Mouse (Mus musculus): ENCODE measurements at regions not wholly inside any gene's neighbourhood (a gene's known extent, or its start where the extent isn't known, plus 50 kb on each side); places are given as distances from the start of the nearest gene placed in this dataset.

DNA sequence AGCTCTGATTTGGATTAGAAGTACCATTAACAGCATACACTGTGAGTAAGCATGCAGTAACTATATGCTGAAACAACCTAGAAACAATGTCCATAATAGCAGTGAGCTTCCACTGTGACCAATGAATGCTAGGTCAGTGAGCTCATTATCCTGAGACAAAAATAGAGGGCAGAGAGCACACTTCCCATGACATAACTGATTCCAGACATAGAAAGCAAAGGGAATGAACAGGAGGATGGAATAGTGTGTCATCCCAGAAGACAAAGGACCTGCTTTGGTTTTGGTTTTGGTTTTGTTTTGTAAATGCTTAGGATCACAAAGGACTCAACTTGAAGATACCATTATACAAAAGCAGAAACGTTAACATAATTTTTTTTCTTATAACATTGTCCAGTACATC lies 150.8 kb upstream of the Nr3c2 start:
- DNase-seq: no peak

DNA sequence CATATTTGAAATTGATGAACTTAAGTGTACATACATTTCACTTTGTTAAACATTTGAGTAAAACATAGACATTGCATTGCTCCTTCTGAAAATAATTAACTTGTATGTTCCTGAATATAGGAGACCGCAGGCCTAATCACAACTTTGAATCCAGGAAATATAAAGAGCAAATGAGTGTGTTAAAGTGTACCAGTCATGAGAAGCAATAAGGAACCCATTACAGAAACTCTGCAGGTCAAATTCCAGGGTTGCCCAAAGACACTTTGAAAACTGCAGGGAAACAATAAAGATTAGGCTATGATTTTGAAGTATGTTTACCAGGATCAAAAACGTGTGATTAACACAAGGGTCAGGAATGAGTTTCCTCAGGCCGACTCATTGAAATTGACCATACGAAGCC lies 149.0 kb upstream of the Nr3c2 start:
- DNase-seq: no peak

DNA sequence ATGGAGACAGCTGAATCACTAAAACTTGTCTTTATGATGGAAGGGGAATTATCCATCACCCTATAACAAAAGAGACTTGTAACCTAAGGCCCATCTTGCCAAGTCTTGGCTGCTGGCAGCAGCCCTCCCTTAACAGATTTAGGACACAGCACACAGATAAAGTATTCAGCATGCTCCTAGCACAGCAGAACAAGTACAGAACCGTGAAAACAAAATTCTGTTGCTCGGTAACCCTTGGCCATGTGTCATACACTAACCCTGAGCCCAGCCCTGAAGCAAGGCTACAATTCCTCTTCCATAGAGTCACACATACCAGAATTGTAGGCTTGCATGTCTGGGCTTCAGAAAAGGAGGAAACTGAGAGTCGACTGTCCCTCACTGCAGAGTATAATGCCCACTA lies 145.1 kb upstream of the Nr3c2 start:
- peak; percentile 2 to 10 for DNase-seq

DNA sequence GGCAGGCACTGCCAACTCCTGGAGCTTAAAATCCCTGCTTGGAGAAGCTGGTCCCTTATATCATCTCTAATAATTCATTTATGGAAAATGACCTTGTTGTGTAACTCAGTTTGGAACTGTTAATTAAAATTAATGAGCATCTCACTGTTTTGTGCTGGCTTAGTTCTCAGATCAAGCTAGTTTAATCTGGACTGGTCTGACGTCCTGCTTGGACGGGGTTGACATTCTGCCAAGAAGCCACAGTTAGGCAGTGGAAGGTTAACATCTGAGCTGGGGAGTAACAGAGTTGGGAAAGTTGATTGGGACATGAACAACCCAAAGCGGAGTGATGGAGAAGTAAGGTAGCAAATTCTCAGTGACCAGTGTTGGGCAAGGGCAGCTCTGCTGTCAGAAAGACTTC lies 135.0 kb upstream of the Nr3c2 start:
- DNase-seq: no peak

DNA sequence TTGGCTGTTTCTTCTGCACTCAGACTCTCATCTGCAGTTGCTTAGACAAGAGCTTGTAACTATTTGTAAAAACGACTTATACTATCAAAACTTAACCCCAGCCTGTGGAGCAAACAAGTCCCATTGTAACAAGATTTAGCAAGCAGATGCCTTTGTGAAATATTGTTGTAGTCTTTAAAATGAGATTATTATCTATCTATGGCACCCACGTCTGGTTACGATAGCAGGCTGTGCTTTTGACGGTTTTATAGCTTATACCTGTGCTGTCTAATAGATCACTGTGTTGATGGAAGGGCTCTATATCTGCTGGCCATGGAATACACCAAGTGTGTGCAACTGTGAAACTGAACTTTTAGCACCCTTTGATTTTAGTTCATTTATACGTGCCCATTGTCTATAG lies 130.9 kb upstream of the Nr3c2 start:
- no peak for DNase-seq

DNA sequence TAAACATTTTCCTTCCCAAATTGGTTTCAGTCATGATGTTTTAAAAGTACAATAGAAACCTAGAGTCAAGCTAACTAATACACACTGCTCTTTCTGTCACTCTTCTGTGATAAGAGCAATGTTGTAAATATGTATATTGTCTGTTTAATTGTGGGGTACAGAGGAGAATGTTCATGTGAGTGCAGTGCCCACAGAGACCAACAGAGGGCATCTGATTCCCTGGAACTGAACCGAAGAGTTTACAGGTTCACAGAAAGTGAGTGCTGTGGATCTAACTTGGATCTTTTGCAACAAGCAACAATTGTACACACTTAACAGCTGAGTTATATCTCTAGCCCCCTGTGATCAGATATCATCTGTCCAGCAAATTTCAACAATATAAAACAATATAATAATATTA lies 111.5 kb upstream of the Nr3c2 start:
- DNase-seq: no peak

DNA sequence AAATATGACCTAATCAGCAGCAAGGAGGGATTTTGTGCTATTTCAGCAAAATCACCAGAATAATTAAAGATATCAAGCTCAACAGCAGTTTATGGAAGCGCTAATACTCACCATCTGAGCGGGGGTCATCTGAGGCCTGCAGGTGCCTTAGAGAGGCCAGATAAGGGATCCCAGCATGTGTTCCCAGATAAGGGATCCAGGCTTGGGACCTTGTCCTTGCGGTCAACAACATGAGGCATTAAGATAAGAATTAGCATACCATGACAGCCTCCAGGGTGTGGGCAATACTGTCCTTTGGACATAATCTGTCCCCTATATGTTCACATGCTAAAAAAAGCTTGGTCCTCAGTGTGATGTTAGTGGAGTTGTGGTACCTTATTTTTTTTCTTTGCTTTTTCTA lies 105.4 kb upstream of the Nr3c2 start:
- no peak for DNase-seq

DNA sequence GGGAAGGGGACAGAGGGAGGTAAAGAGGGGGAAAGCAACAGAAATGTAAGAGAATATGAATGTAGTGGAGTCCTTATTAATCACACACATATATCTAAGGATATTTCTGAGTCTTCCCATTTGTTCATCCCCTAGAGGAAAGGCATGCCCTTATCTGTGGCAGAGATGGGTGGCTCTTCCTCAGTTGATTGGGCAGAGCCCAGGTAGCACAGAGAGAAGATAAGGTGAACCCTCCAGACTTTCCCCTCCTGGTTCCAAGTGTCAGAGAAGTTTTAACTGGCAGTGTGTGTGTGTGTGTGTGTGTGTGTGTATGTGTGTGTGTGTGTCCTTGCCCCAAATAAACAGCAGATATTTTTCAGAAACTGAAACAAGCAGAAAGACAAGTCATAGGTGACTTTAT lies 99.2 kb upstream of the Nr3c2 start:
- DNase-seq: no peak

DNA sequence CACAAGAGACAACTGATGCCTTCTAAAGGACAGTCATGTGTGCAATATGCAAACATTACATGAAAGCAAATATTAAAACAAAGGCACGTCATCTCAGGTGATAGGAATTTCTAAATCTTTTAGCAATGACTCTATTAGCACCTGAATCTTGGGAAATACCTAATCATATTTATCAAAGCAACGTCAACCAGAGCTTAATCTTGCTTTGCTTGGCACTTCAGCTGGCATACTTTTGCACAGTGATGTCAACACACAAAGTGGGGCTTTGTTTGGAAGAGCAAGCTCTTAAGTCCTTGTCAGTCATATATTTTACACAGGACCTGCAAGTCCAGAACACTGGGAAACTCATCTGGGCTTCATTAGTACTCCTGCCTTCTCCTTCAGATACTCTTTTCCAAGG lies 75.8 kb upstream of the Nr3c2 start:
- no peak for DNase-seq
